Mouse (Mus musculus) lung, embryonic 14.5 days (tissue): Measurements from ENCODE around the gene Rps27rt. TPM values are rescaled to one million over a fixed set of nuclear protein-coding genes. Genes with fewer than 3 reads are reported as not detected.
A peak's percentile ranks its signal among the peaks of the same experiment; 100 is the strongest.
"Not testable (repeated sequence)": the region's sequence is repeated elsewhere in the genome, so short reads cannot be mapped to it uniquely, and the experiment has no call there.

ENCODE experiments used
- ATAC-seq: fragments of 200-750 bp; cut with Nextera tagmentation; 2 replicates; pipeline ENCODE4 v1.8.0; 2017; ENCODE audit warnings: mild to moderate bottlenecking, moderate TSS enrichment, moderate library complexity; ENCODE audit not compliant: insufficient read depth
- DNase-seq: peaks from one replicate; pipeline ENCODE4 v3.0.0-alpha.2; 2015
- H3K27ac ChIP-seq: fragments of 300-500 bp; sonication (generic); 2 replicates; pipeline ENCODE4 v1.5.1; 2014; ENCODE audit warnings: low read depth, mild to moderate bottlenecking, moderate library complexity
- H3K27me3 ChIP-seq: fragments of 300-500 bp; sonication (generic); 2 replicates; pipeline ENCODE4 v1.6.1; 2014; ENCODE audit warnings: low read length, control low read depth; ENCODE audit not compliant: insufficient read depth
- H3K36me3 ChIP-seq: fragments of 300-500 bp; sonication (generic); 2 replicates; pipeline ENCODE4 v1.6.1; 2014; ENCODE audit warnings: control low read depth; ENCODE audit not compliant: insufficient read depth
- H3K4me1 ChIP-seq: fragments of 300-500 bp; sonication (generic); 2 replicates; pipeline ENCODE4 v1.6.1; 2014; ENCODE audit warnings: antibody characterized with exemption, control low read depth; ENCODE audit not compliant: insufficient read depth
- H3K4me2 ChIP-seq: fragments of 300-500 bp; sonication (generic); 2 replicates; pipeline ENCODE4 v1.6.1; 2014; ENCODE audit warnings: mild to moderate bottlenecking
- H3K4me3 ChIP-seq: fragments of 300-500 bp; sonication (generic); 2 replicates; pipeline ENCODE4 v1.5.1; 2014; ENCODE audit warnings: low read depth, low read length
- H3K9ac ChIP-seq: fragments of 300-500 bp; sonication (generic); 2 replicates; pipeline ENCODE4 v1.6.1; 2014
- H3K9me3 ChIP-seq: fragments of 300-500 bp; sonication (generic); 2 replicates; pipeline ENCODE4 v1.6.1; 2016; ENCODE audit warnings: low read depth, low read length, control low read depth
- CTCF ChIP-seq: IDR thresholded peaks from 2 replicates; pipeline ENCODE4 v1.5.1; 2016; ENCODE audit warnings: antibody characterized with exemption, low read depth
- WGBS: fragments of 180-500 bp; shearing (Covaris S2); extraction: QIAGEN DNeasy Blood & Tissue Kit; methylation state at CpG from one replicate; pipeline ENCODE4 v1.1.7; 2014; 5-methylcytosine and 5-hydroxymethylcytosine counted together
- polyA plus RNA-seq: library from polyadenylated mRNA; unstranded; fragments of >200 nt; fragmentation: Nextera tagmentation; extraction: Ambion mirVana; gene quantifications from 2 replicates; pipeline ENCODE4 v1.2.1, GENCODE M21; 2014

Rps27rt gene
- polyA plus RNA-seq = 484 and 540 TPM in 2 replicates

GRCm38 (mm10) chr9:114982689-114983360, at the start of gene Rps27rt:
Rps27rt (minus strand) TSS chr9:114982739.
- Histone ChIP-seq H3K4me3 (no peak within 1 kb of the TSS), H3K4me1 (no peaks in the 10 kb centered on the region), H3K4me2 (no peak within 1 kb of the TSS), H3K36me3 (no peaks in the 10 kb centered on the region), H3K27me3 (peaks cover 7% of the 10 kb centered on the region), H3K27ac (no peak within 1 kb of the TSS), H3K9me3 (no peaks in the 10 kb centered on the region), H3K9ac (no peak within 1 kb of the TSS)
- DNase-seq (no peak), ATAC-seq (no peak)
- WGBS = 90% methylated on average over 16 of the region's 16 CpGs
- no peak for TF ChIP-seq CTCF

- not testable (repeated sequence) for H3K4me1 ChIP-seq, DNase-seq, H3K4me3 ChIP-seq, H3K4me2 ChIP-seq, H3K27ac ChIP-seq, H3K9me3 ChIP-seq, H3K27me3 ChIP-seq, H3K36me3 ChIP-seq, ATAC-seq, H3K9ac ChIP-seq
- WGBS = 94% methylated on average over 1 of the region's 1 CpGs
These were observed 48.5 kb upstream of the Rps27rt start for GRCm38 (mm10) chr9:115031046-115031445.

GRCm38 (mm10) chr9:115030581-115030980, 48.0 kb upstream of the Rps27rt start:
- ATAC-seq (no peak), DNase-seq (no peak)
- H3K4me2 ChIP-seq = no peak overlapping the region
- H3K9ac ChIP-seq = no peak overlapping the region
- no peaks in the 10 kb centered on the region for H3K27me3 ChIP-seq
- TF ChIP-seq CTCF = no peak
- no peaks in the 10 kb centered on the region for H3K4me1 ChIP-seq
- H3K9me3 ChIP-seq = no peaks in the 10 kb centered on the region
- 77% methylated on average over 4 of the region's 4 CpGs for WGBS
- no peaks in the 10 kb centered on the region for H3K36me3 ChIP-seq
- H3K27ac ChIP-seq = no peak overlapping the region
- no peak overlapping the region for H3K4me3 ChIP-seq

GRCm38 (mm10) chr9:115029307-115029706, 46.8 kb upstream of the Rps27rt start:
- H3K4me1 ChIP-seq = no peaks in the 10 kb centered on the region
- TF ChIP-seq CTCF = no peak
- no peaks in the 10 kb centered on the region for H3K27me3 ChIP-seq
- no peak overlapping the region for H3K9ac ChIP-seq
- no peaks in the 10 kb centered on the region for H3K36me3 ChIP-seq
- DNase-seq (no peak), ATAC-seq (no peak)
- no peak overlapping the region for H3K4me2 ChIP-seq
- H3K4me3 ChIP-seq = no peak overlapping the region
- H3K27ac ChIP-seq = no peak overlapping the region
- H3K9me3 ChIP-seq = no peaks in the 10 kb centered on the region
- 9% methylated on average over 3 of the region's 3 CpGs for WGBS

GRCm38 (mm10) chr9:115023708-115024383, 41.3 kb upstream of the Rps27rt start:
- H3K27ac ChIP-seq = no peak overlapping the region
- TF ChIP-seq CTCF = no peak
- no peak overlapping the region for H3K4me2 ChIP-seq
- H3K27me3 ChIP-seq = no peaks in the 10 kb centered on the region
- H3K36me3 ChIP-seq = no peaks in the 10 kb centered on the region
- no peak overlapping the region for H3K4me3 ChIP-seq
- no peaks in the 10 kb centered on the region for H3K9me3 ChIP-seq
- H3K9ac ChIP-seq = no peak overlapping the region
- no peak for DNase-seq
- WGBS = 84% methylated on average over 10 of the region's 10 CpGs
- H3K4me1 ChIP-seq = no peaks in the 10 kb centered on the region
- ATAC-seq = no peak

- no peaks in the 10 kb centered on the region for H3K9me3 ChIP-seq
- DNase-seq (no peak), ATAC-seq (no peak)
- H3K4me3 ChIP-seq = no peak overlapping the region
- WGBS = 79% methylated on average over 3 of the region's 3 CpGs
- no peak overlapping the region for H3K4me2 ChIP-seq
- no peaks in the 10 kb centered on the region for H3K27me3 ChIP-seq
- H3K9ac ChIP-seq = no peak overlapping the region
- no peaks in the 10 kb centered on the region for H3K4me1 ChIP-seq
- peak; percentile 22; the same call in 1 of the 2 replicates for TF ChIP-seq CTCF
- H3K36me3 ChIP-seq = no peaks in the 10 kb centered on the region
- H3K27ac ChIP-seq = no peak overlapping the region
These were observed 40.6 kb upstream of the Rps27rt start for GRCm38 (mm10) chr9:115023137-115023536.

- Histone ChIP-seq H3K27me3 (no peaks in the 10 kb centered on the region), H3K36me3 (no peaks in the 10 kb centered on the region), H3K4me3 (no peak overlapping the region), H3K9ac (no peak overlapping the region), H3K9me3 (no peaks in the 10 kb centered on the region), H3K4me2 (no peak overlapping the region), H3K4me1 (no peaks in the 10 kb centered on the region), H3K27ac (no peak overlapping the region)
- DNase-seq (no peak), ATAC-seq (no peak)
- 85% methylated on average over 2 of the region's 2 CpGs for WGBS
- no peak for TF ChIP-seq CTCF
These were observed 38.9 kb upstream of the Rps27rt start for GRCm38 (mm10) chr9:115021419-115021818.
